Mouse (Mus musculus): ENCODE data around the gene Sppl2c. TPM values are rescaled to one million over a fixed set of nuclear protein-coding genes. Genes with fewer than 3 reads are reported as not detected.
A peak's percentile ranks its signal among the peaks of the same experiment; 100 is the strongest.
"Not testable (repeated sequence)": the region's sequence is repeated elsewhere in the genome, so short reads cannot be mapped to it uniquely, and the experiment has no call there.

Sppl2c gene
- polyA plus RNA-seq, 1 experiment from 2014 or later = not detected

DNA sequence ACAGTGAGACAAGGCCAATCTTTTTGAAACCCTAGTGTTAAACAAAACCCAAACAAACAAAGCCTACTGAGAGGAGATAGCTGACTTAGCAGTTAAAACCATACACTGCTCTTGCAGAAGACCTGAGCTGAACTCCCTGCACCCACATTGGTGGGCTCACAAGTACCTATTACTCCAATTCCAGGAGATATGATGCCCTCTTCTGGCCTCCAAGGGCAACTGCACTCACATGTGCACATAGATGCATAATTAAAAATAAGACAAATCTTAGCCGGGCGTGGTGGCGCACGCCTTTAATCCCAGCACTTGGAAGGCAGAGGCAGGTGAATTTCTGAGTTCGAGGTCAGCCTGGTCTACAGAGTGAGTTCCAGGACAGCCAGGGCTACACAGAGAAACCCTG is 28.0 kb downstream of the Sppl2c start:
- H3K9me3 ChIP-seq (replicated peaks; ENCODE audit: control insufficient read depth, low read length); H3K9ac ChIP-seq (ENCODE audit: low read depth, low read length); H3K4me2 ChIP-seq (ENCODE audit: low read depth, low read length); H3K27ac ChIP-seq (ENCODE audit: low read length); H3K36me3 ChIP-seq (ENCODE audit: control insufficient read depth, insufficient read depth); H3K27me3 ChIP-seq (ENCODE audit: control insufficient read depth, insufficient read depth, low read depth, low read length); H3K4me3 ChIP-seq (ENCODE audit: low read depth, low read length); ATAC-seq (ENCODE audit: low read depth); H3K4me1 ChIP-seq (ENCODE audit: control insufficient read depth, low read depth, low read length): not testable (repeated sequence)
- WGBS (ENCODE audit: insufficient replicate concordance) = 81% methylated on average over 5 of the region's 5 CpGs

DNA sequence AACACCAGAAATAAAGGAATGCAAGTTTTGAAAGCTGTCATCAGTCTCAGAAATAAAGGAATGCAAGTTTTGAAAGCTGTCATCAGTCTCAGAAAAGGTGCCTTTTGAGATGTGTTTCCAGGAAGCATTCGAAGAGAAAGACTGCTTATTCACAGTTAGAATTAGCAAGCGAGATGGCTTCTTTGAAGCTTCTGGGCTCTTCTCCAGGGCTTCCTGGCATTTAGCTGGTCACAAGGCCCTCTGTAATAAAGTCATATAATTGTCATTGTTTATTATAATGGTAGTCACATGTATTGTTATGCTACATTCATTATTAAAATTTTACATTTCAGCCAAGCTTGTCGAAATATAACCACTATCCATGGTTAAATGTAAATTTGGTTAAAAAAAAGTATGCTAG is 31.9 kb downstream of the Sppl2c start:
- Histone ChIP-seq H3K4me2 (ENCODE audit: low read depth, low read length) (no peak overlapping the region), H3K4me3 (ENCODE audit: low read depth, low read length) (no peak overlapping the region), H3K9ac (ENCODE audit: low read depth, low read length) (no peak overlapping the region), H3K27ac (ENCODE audit: low read length) (no peak overlapping the region), H3K27me3 (ENCODE audit: control insufficient read depth, insufficient read depth, low read depth, low read length) (no peaks in the 10 kb centered on the region), H3K36me3 (ENCODE audit: control insufficient read depth, insufficient read depth) (no peaks in the 10 kb centered on the region), H3K4me1 (ENCODE audit: control insufficient read depth, low read depth, low read length) (no peaks in the 10 kb centered on the region), H3K9me3 (replicated peaks; ENCODE audit: control insufficient read depth, low read length) (no peaks in the 10 kb centered on the region)
- no peak for ATAC-seq (ENCODE audit: low read depth)
- 55% methylated on average over 3 of the region's 3 CpGs for WGBS (ENCODE audit: insufficient replicate concordance)

DNA sequence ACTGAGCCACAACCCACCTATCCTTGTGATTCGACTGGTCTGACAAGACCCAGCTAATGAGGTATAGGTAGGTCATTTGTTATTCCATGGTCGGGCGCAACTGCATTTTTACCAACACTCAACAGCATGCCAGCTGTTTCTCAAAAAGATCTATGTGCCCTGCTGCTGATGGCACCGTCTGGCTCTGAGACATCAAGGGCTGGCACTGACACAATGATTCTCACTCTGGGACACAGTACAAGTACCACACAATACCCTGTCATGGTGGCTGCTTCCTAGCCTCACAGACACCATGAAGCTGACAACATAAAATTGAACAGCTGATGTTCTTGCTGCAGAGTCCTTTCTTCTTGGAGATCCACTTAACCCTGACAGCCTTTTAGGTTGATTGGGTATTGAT is 34.2 kb downstream of the Sppl2c start:
- 62% methylated on average over 4 of the region's 4 CpGs for WGBS (ENCODE audit: insufficient replicate concordance)
- no peaks in the 10 kb centered on the region for H3K27me3 ChIP-seq (ENCODE audit: control insufficient read depth, insufficient read depth, low read depth, low read length)
- ATAC-seq (ENCODE audit: low read depth) = no peak
- no peak overlapping the region for H3K27ac ChIP-seq (ENCODE audit: low read length)
- H3K36me3 ChIP-seq (ENCODE audit: control insufficient read depth, insufficient read depth) = no peaks in the 10 kb centered on the region
- no peak overlapping the region for H3K4me3 ChIP-seq (ENCODE audit: low read depth, low read length)
- no peaks in the 10 kb centered on the region for H3K4me1 ChIP-seq (ENCODE audit: control insufficient read depth, low read depth, low read length)
- H3K4me2 ChIP-seq (ENCODE audit: low read depth, low read length) = no peak overlapping the region
- H3K9me3 ChIP-seq (replicated peaks; ENCODE audit: control insufficient read depth, low read length) = no peaks in the 10 kb centered on the region
- H3K9ac ChIP-seq (ENCODE audit: low read depth, low read length) = no peak overlapping the region

DNA sequence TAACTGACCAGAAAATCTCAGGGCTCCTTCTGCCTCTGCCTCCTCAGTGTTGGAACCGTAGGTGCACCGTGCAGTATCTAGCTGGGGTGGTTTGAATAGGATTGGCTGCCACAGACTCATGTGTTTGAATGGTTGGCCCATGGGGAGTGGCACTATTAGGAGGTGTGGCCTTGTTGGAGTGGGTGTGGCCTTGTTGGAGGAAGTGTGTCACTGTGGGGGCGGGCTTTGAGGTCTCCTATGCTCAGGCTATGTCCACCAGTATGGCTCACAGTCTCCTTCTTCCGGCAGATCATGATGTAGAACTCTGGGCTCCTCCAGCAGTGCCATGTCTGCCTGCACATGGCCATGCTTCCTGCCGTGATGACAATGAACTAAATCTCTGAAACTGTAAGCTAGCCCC is 35.6 kb downstream of the Sppl2c start:
- H3K4me3 ChIP-seq (ENCODE audit: low read depth, low read length) = no peak overlapping the region
- H3K4me1 ChIP-seq (ENCODE audit: control insufficient read depth, low read depth, low read length) = no peaks in the 10 kb centered on the region
- H3K27ac ChIP-seq (ENCODE audit: low read length) = no peak overlapping the region
- H3K9me3 ChIP-seq (replicated peaks; ENCODE audit: control insufficient read depth, low read length) = no peaks in the 10 kb centered on the region
- 61% methylated on average over 5 of the region's 5 CpGs for whole genome bisulfite sequencing (ENCODE audit: insufficient replicate concordance)
- H3K4me2 ChIP-seq (ENCODE audit: low read depth, low read length) = no peak overlapping the region
- no peaks in the 10 kb centered on the region for H3K27me3 ChIP-seq (ENCODE audit: control insufficient read depth, insufficient read depth, low read depth, low read length)
- H3K9ac ChIP-seq (ENCODE audit: low read depth, low read length) = no peak overlapping the region
- H3K36me3 ChIP-seq (ENCODE audit: control insufficient read depth, insufficient read depth) = no peaks in the 10 kb centered on the region
- ATAC-seq (ENCODE audit: low read depth) = no peak

DNA sequence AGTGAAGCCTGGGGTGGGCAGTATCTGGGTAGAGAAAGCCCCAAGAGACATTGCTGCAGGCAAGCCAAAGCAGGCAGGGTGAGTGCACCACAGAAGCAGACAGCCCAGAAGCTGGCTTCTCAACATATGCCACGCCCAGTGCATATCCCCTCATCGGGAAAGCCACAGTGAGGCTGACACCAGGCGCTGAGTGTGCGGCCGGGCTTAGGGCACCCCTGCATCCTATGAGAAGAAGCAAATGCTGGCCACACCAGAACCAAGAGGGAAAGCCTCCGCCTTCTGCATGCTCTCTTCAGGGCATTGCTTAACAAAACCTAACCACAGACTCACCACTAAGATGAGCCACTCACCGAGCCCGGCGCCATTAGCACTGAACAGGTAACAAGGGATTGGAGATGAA is 37.2 kb downstream of the Sppl2c start:
- H3K4me3 ChIP-seq (ENCODE audit: low read depth, low read length) = no peak overlapping the region
- H3K4me1 ChIP-seq (ENCODE audit: control insufficient read depth, low read depth, low read length) = no peaks in the 10 kb centered on the region
- no peak overlapping the region for H3K4me2 ChIP-seq (ENCODE audit: low read depth, low read length)
- no peak for ATAC-seq (ENCODE audit: low read depth)
- no peak overlapping the region for H3K9ac ChIP-seq (ENCODE audit: low read depth, low read length)
- H3K27me3 ChIP-seq (ENCODE audit: control insufficient read depth, insufficient read depth, low read depth, low read length) = no peaks in the 10 kb centered on the region
- 55% methylated on average over 9 of the region's 9 CpGs for WGBS (ENCODE audit: insufficient replicate concordance)
- no peaks in the 10 kb centered on the region for H3K36me3 ChIP-seq (ENCODE audit: control insufficient read depth, insufficient read depth)
- no peaks in the 10 kb centered on the region for H3K9me3 ChIP-seq (replicated peaks; ENCODE audit: control insufficient read depth, low read length)
- no peak overlapping the region for H3K27ac ChIP-seq (ENCODE audit: low read length)

DNA sequence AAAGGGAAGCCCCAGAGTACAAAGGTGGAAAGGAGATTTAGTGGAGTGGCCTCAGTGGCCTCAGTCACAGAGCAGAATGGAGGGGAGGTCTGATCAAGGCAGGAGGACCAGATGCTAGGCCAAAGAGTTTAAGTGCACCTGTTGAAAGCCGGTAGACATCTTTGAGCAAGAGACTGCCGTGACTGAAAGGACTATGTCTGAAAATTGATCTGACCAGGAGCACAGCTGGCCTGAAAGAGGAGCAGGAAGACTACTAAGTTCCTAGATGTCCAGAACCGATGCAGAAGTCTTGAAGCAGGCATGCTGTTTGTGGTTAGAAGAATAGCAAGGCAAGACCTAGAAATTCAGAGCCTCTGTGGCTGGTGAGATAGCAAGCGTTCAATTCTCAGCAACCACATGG is 43.3 kb downstream of the Sppl2c start:
- peaks cover 43% of the 10 kb centered on the region for H3K27me3 ChIP-seq (ENCODE audit: control insufficient read depth, insufficient read depth, low read depth, low read length)
- H3K4me3 ChIP-seq (ENCODE audit: low read depth, low read length) = no peak overlapping the region
- no peak overlapping the region for H3K4me2 ChIP-seq (ENCODE audit: low read depth, low read length)
- no peaks in the 10 kb centered on the region for H3K36me3 ChIP-seq (ENCODE audit: control insufficient read depth, insufficient read depth)
- no peak overlapping the region for H3K27ac ChIP-seq (ENCODE audit: low read length)
- peaks cover 4% of the 10 kb centered on the region for H3K4me1 ChIP-seq (ENCODE audit: control insufficient read depth, low read depth, low read length)
- H3K9me3 ChIP-seq (replicated peaks; ENCODE audit: control insufficient read depth, low read length) = no peaks in the 10 kb centered on the region
- H3K9ac ChIP-seq (ENCODE audit: low read depth, low read length) = no peak overlapping the region
- ATAC-seq (ENCODE audit: low read depth) = no peak
- WGBS (ENCODE audit: insufficient replicate concordance) = 43% methylated on average over 4 of the region's 4 CpGs

DNA sequence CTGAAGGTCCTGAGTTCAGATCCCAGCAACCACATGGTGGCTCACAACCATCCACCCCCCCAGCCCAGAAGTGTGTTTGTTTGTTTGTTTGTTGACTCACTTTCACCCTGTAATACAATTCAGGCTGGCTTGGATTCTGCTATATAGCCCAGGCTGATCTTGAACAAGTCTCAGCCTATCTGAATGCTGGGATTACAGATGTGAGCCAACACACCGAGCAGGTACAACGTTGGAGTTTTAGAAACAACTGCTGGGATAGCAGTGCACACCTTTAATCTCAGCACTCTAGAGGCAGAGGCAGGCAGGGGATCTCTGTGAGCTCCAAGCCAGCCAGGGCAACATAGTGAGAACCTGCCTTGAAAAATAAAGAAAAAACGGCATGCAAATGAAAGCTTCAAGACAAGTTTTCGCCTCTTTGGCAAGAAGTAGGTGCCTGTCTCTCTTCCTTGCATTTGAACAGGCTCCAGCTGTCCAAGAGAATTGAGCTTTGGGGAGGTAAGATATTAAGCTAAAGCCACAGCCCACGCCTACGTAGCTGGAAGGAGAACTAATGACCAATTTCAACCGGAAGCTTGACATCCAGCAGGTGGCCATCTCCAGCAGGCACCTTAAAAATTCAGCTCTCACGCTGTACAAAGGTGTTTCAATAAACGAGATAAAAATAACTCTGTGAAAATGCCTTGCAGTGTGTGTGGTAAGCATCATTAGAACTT is 44.1 kb downstream of the Sppl2c start:
- H3K27me3 ChIP-seq (ENCODE audit: control insufficient read depth, insufficient read depth, low read depth, low read length) = peaks cover 51% of the 10 kb centered on the region
- H3K9ac ChIP-seq (ENCODE audit: low read depth, low read length) = no peak overlapping the region

DNA sequence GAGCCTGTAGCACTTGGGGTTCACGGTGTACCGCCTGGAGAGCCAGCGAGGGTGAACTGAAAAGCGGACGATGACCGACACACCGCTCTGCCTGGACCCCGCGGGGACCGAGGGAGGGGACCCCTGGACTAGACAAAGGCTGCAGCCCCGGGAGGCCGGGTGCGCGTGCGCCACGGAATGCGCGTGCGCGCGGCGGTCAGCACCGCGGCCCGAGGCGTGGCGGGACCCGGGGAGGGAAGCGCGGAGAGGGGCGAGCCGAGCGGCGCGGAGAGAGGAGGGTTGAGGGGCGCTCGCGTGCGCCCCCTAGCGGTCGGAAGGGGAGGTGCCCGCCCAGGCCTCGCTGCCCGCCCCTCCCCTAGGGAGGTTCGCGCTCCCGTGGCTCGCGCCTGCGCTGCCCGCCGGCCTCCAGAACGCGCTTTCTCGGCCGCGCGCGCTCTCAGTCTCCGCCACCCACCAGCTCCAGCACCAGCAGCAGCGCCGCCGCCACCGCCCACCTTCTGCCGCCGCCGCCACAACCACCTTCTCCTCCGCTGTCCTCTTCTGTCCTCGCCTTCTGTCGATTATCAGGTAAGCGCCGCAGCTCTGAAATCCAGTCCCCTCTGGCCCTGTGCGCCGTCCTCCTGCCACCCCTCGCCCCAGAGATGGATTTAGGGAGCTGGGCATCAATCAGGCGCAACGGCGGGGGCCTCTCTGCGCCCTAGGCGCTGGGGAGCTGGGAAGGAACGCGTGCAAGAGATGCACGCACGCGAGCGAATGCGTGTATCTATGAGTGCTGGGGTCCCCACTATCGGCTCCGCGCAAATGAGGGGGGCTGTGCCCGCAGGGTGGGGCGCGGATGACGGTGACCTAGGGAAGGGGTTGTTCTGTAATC is 45.1 kb downstream of the Sppl2c start, which contains the start of gene Mapt:
TSS of gene Mapt (plus strand) at position 350 of the 871 bp plus-strand sequence.
- Histone ChIP-seq H3K36me3 (ENCODE audit: control insufficient read depth, insufficient read depth) (no peaks in the 10 kb centered on the region), H3K27ac (ENCODE audit: low read length) (no peak within 1 kb of the TSS), H3K9me3 (replicated peaks; ENCODE audit: control insufficient read depth, low read length) (no peaks in the 10 kb centered on the region), H3K4me1 (ENCODE audit: control insufficient read depth, low read depth, low read length) (peaks cover 4% of the 10 kb centered on the region), H3K27me3 (ENCODE audit: control insufficient read depth, insufficient read depth, low read depth, low read length) (peaks cover 57% of the 10 kb centered on the region), H3K4me2 (ENCODE audit: low read depth, low read length) (peak within 1 kb of the TSS; percentile 79), H3K4me3 (ENCODE audit: low read depth, low read length) (peak within 1 kb of the TSS; percentile 66), H3K9ac (ENCODE audit: low read depth, low read length) (peak within 1 kb of the TSS; percentile 28; the same call in 1 of the 2 replicates)
- peak; percentile 88 for ATAC-seq (ENCODE audit: low read depth)
- under 1% methylated on average over 78 of the region's 94 CpGs for WGBS (ENCODE audit: insufficient replicate concordance)

More for the DNA sequence above, 44.1 kb downstream of the Sppl2c start:
- no peaks in the 10 kb centered on the region for H3K36me3 ChIP-seq (ENCODE audit: control insufficient read depth, insufficient read depth)
- peaks cover 4% of the 10 kb centered on the region for H3K4me1 ChIP-seq (ENCODE audit: control insufficient read depth, low read depth, low read length)
- WGBS (ENCODE audit: insufficient replicate concordance) = 13% methylated on average over 9 of the region's 9 CpGs
- ATAC-seq (ENCODE audit: low read depth) = no peak
- no peak overlapping the region for H3K27ac ChIP-seq (ENCODE audit: low read length)
- H3K4me2 ChIP-seq (ENCODE audit: low read depth, low read length) = peak overlapping the region; percentile 79
- H3K9me3 ChIP-seq (replicated peaks; ENCODE audit: control insufficient read depth, low read length) = no peaks in the 10 kb centered on the region
- H3K4me3 ChIP-seq (ENCODE audit: low read depth, low read length) = no peak overlapping the region; the same call in 1 of the 2 replicates

All from liver, embryonic 16.5 days (tissue).